Mouse (Mus musculus): ENCODE measurements around the gene Ggact.

Ggact gene

GRCm38 (mm10) chr14:122900679-122901078 lies 12.9 kb downstream of the Ggact start:
- CTCF ChIA-PET: no interaction called here

- CTCF ChIA-PET: no interaction called here
These were observed 15.0 kb downstream of the Ggact start for GRCm38 (mm10) chr14:122898550-122898949.

- CTCF ChIA-PET: interaction anchor here (0.5 kb wide), 1 partner anchor 12 kb away, joined by 3 read pairs; no protein-coding TSS in a partner anchor
These were observed 17.5 kb downstream of the Ggact start for GRCm38 (mm10) chr14:122896106-122896505.

GRCm38 (mm10) chr14:122891470-122891968 lies 22.0 kb downstream of the Ggact start:
- CTCF ChIA-PET: no interaction called here

GRCm38 (mm10) chr14:122888480-122888872 lies 25.1 kb downstream of the Ggact start:
- CTCF ChIA-PET: no interaction called here

- CTCF ChIA-PET: no interaction called here
These were observed 25.7 kb downstream of the Ggact start for GRCm38 (mm10) chr14:122887702-122888479.

- CTCF ChIA-PET: no interaction called here
These were observed 26.3 kb downstream of the Ggact start for GRCm38 (mm10) chr14:122887278-122887677.

GRCm38 (mm10) chr14:122885893-122886292 lies 27.7 kb downstream of the Ggact start:
- CTCF ChIA-PET: no interaction called here

GRCm38 (mm10) chr14:122883821-122884584 lies 29.6 kb downstream of the Ggact start:
- CTCF ChIA-PET: no interaction called here

GRCm38 (mm10) chr14:122883410-122883806 lies 30.1 kb downstream of the Ggact start:
- CTCF ChIA-PET: no interaction called here

GRCm38 (mm10) chr14:122882795-122883409 lies 30.7 kb downstream of the Ggact start:
- CTCF ChIA-PET: no interaction called here

- CTCF ChIA-PET: no interaction called here
These were observed 31.3 kb downstream of the Ggact start for GRCm38 (mm10) chr14:122882201-122882639.

- CTCF ChIA-PET: no interaction called here
These were observed 31.9 kb downstream of the Ggact start for GRCm38 (mm10) chr14:122881699-122882098.

GRCm38 (mm10) chr14:122880291-122880690 lies 33.3 kb downstream of the Ggact start:
- CTCF ChIA-PET: no interaction called here

- CTCF ChIA-PET: no interaction called here
These were observed 35.8 kb downstream of the Ggact start for GRCm38 (mm10) chr14:122877787-122878186.

- CTCF ChIA-PET: interaction anchor here (0.5 to 0.7 kb wide), 2 partner anchors 39 to 199 kb away, joined by 3 to 16 read pairs; no protein-coding TSS in a partner anchor
These were observed 36.8 kb downstream of the Ggact start for GRCm38 (mm10) chr14:122876723-122877122.

- CTCF ChIA-PET: no interaction called here
These were observed 37.4 kb downstream of the Ggact start for GRCm38 (mm10) chr14:122876163-122876562.

GRCm38 (mm10) chr14:122875636-122876035 lies 37.9 kb downstream of the Ggact start:
- CTCF ChIA-PET: no interaction called here

- CTCF ChIA-PET: no interaction called here
These were observed 38.5 kb downstream of the Ggact start for GRCm38 (mm10) chr14:122875056-122875455.

GRCm38 (mm10) chr14:122872612-122873011 lies 40.9 kb downstream of the Ggact start:
- CTCF ChIA-PET: no interaction called here

- CTCF ChIA-PET: no interaction called here
These were observed 41.5 kb downstream of the Ggact start for GRCm38 (mm10) chr14:122871841-122872580.

- CTCF ChIA-PET: no interaction called here
These were observed 43.7 kb downstream of the Ggact start for GRCm38 (mm10) chr14:122869831-122870230.

Measured in spleen, embryonic (tissue).